Comparison of ENCODE assay signal across 9 mouse cellular contexts in genomic region chr19:10219108-10219507, GRCm38 (mm10). TPM values are rescaled to one million over a fixed set of nuclear protein-coding genes. Genes with fewer than 3 reads are reported as not detected.
DNase-seq lines count a peak whose midpoint lies in the region; ATAC-seq lines count a peak whose summit lies in the region.
"Had no signal": no experiment of that assay in that cellular context is flagged by ENCODE, and none has a peak within 500 bp of the region (broad histone marks: within the 10 kb centered on the region; RNA-seq: fewer than 3 reads in every experiment).

No protein-coding gene starts in this region.

- no peak overlapping the region for H3K9ac ChIP-seq in neural tube, embryonic 15.5 days (replicated peaks)
- H3K9ac ChIP-seq in intestine, embryonic 14.5 days (ENCODE audit: low read length), result no peak overlapping the region
- H3K9ac ChIP-seq: embryonic facial prominence, embryonic 12.5 days had no signal

- no peak overlapping the region for H3K27ac ChIP-seq in neural tube, embryonic 15.5 days (replicated peaks)
- no peak overlapping the region for H3K27ac ChIP-seq in intestine, embryonic 14.5 days (ENCODE audit: low read depth)
- H3K27ac ChIP-seq: embryonic facial prominence, embryonic 12.5 days had no signal

- DNase-seq in gastrocnemius, adult 18-20 months (ENCODE audit: low spot score), result peak; percentile 43
- DNase-seq in gastrocnemius, adult 8-10 months (ENCODE audit: low spot score in 2 of 2), result no peak
- DNase-seq in neural tube, embryonic 10.5 days (ENCODE audit: extremely low spot score, low spot score), result peak; percentile 47
- DNase-seq in ZHBTc4 (ENCODE audit: low read depth, low spot score), result peak; percentile 75
- peak; percentile 79 for DNase-seq in intestine, embryonic 14.5 days (ENCODE audit: low spot score)
- DNase-seq in urinary bladder, postnatal 4 days (ENCODE audit: low spot score in 2 of 2), result no peak

- no peaks in the 10 kb centered on the region for H3K4me1 ChIP-seq in neural tube, embryonic 15.5 days
- peaks cover 21% of the 10 kb centered on the region; the same call in 1 of the 2 replicates for H3K4me1 ChIP-seq in intestine, embryonic 14.5 days (replicated peaks; ENCODE audit: control insufficient read depth, insufficient read depth, low read length)
- H3K4me1 ChIP-seq: embryonic facial prominence, embryonic 12.5 days had no signal

- no peak overlapping the region for H3K4me3 ChIP-seq in neural tube, embryonic 15.5 days (replicated peaks)
- no peak overlapping the region for H3K4me3 ChIP-seq in intestine, embryonic 14.5 days (ENCODE audit: low read depth, low read length)
- H3K4me3 ChIP-seq: embryonic facial prominence, embryonic 12.5 days had no signal

- H3K9me3 ChIP-seq in neural tube, embryonic 15.5 days (replicated peaks), result no peaks in the 10 kb centered on the region
- no peaks in the 10 kb centered on the region for H3K9me3 ChIP-seq in intestine, embryonic 14.5 days (ENCODE audit: control insufficient read depth, low read length)
- H3K9me3 ChIP-seq: embryonic facial prominence, embryonic 12.5 days had no signal

- H3K4me2 ChIP-seq in neural tube, embryonic 15.5 days, result no peak overlapping the region
- no peak overlapping the region for H3K4me2 ChIP-seq in intestine, embryonic 14.5 days (ENCODE audit: low read length)
- H3K4me2 ChIP-seq: embryonic facial prominence, embryonic 12.5 days had no signal

- ATAC-seq in neural tube, embryonic 15.5 days (ENCODE audit: low FRiP score), result no peak
- ATAC-seq in intestine, embryonic 14.5 days (replicated peaks; ENCODE audit: low FRiP score, low TSS enrichment, low read depth), result peak; percentile 4; the same call in 1 of the 2 replicates
- ATAC-seq in megakaryocyte-erythroid progenitor cell, adult 5-6 weeks (replicated peaks; ENCODE audit: low FRiP score, low TSS enrichment, poor library complexity, severe bottlenecking), result 0 out of 2 replicates have a peak, but pooled peaks have one; percentile 29

- H3K27me3 ChIP-seq in neural tube, embryonic 15.5 days (replicated peaks), result no peaks in the 10 kb centered on the region
- no peaks in the 10 kb centered on the region for H3K27me3 ChIP-seq in intestine, embryonic 14.5 days (replicated peaks; ENCODE audit: control insufficient read depth, insufficient read depth, low read length)
- H3K27me3 ChIP-seq: embryonic facial prominence, embryonic 12.5 days had no signal

- WGBS in neural tube, embryonic 15.5 days, result 41% methylated on average over 3 of the region's 3 CpGs
- WGBS in intestine, embryonic 14.5 days, result 29% methylated on average over 3 of the region's 3 CpGs

- H3K36me3 ChIP-seq in neural tube, embryonic 15.5 days, result no peaks in the 10 kb centered on the region
- peaks cover 23% of the 10 kb centered on the region for H3K36me3 ChIP-seq in intestine, embryonic 14.5 days (ENCODE audit: control insufficient read depth, insufficient read depth, low read length)
- H3K36me3 ChIP-seq: embryonic facial prominence, embryonic 12.5 days had no signal

RNA-seq across cellular contexts. Expression of gene Fen1, which starts 15.1 kb away (rescaled TPM):
- 1 to 10 TPM; 3.6 to 4.3 TPM for total RNA-seq in gastrocnemius, adult 18-20 months (2021)
- total RNA-seq in gastrocnemius, adult 8-10 months (2022), result 1 to 10 TPM; 4.2 to 5.4 (median 4.7) TPM
- polyA plus RNA-seq in neural tube, embryonic 15.5 days (2015; fragmentation: Nextera tagmentation; extraction: Ambion mirVana), result 22.8 and 42.1 TPM in 2 replicates
- polyA plus RNA-seq in intestine, embryonic 14.5 days (2014; fragmentation: Nextera tagmentation; extraction: Ambion mirVana), result 93.8 and 95.6 TPM in 2 replicates
- total RNA-seq in megakaryocyte-erythroid progenitor cell, adult 5-6 weeks (2014; fragmentation: Nextera tagmentation), result 112 and 116 TPM in 2 replicates
- 136 and 160 TPM in 2 replicates for total RNA-seq in megakaryocyte-erythroid progenitor cell, adult 5-6 weeks (2017)

RNA-seq across cellular contexts. Expression of gene Tmem258, which starts 15.3 kb away (rescaled TPM):
- 10 to 100 TPM; 83.7 to 89.8 TPM for total RNA-seq in gastrocnemius, adult 18-20 months (2021)
- total RNA-seq in gastrocnemius, adult 8-10 months (2022), result 10 to 100 TPM; 74.3 to 86.5 (median 83.2) TPM
- polyA plus RNA-seq in neural tube, embryonic 15.5 days (2015; fragmentation: Nextera tagmentation; extraction: Ambion mirVana), result 353 and 355 TPM in 2 replicates
- 462 and 499 TPM in 2 replicates for polyA plus RNA-seq in intestine, embryonic 14.5 days (2014; fragmentation: Nextera tagmentation; extraction: Ambion mirVana)
- 222 and 247 TPM in 2 replicates for total RNA-seq in megakaryocyte-erythroid progenitor cell, adult 5-6 weeks (2014; fragmentation: Nextera tagmentation)
- 196 and 256 TPM in 2 replicates for total RNA-seq in megakaryocyte-erythroid progenitor cell, adult 5-6 weeks (2017)

RNA-seq across cellular contexts. Expression of gene Myrf, which starts 21.4 kb away (rescaled TPM):
- not detected for total RNA-seq in gastrocnemius, adult 18-20 months (2021)
- not detected for total RNA-seq in gastrocnemius, adult 8-10 months (2022)
- 0.79 and 1.7 TPM in 2 replicates for polyA plus RNA-seq in neural tube, embryonic 15.5 days (2015; fragmentation: Nextera tagmentation; extraction: Ambion mirVana)
- polyA plus RNA-seq in intestine, embryonic 14.5 days (2014; fragmentation: Nextera tagmentation; extraction: Ambion mirVana), result 26.0 and 26.3 TPM in 2 replicates
- total RNA-seq in megakaryocyte-erythroid progenitor cell, adult 5-6 weeks (2014; fragmentation: Nextera tagmentation), result not detected in 2 replicates
- total RNA-seq in megakaryocyte-erythroid progenitor cell, adult 5-6 weeks (2017), result not detected in 2 replicates

RNA-seq across cellular contexts. Expression of gene Fads1, which starts 36.4 kb away (rescaled TPM):
- total RNA-seq in gastrocnemius, adult 18-20 months (2021), result 1 to 10 TPM; 4.1 to 6.2 TPM
- total RNA-seq in gastrocnemius, adult 8-10 months (2022), result 1 to 10 TPM; 2.5 to 6.0 (median 4.2) TPM
- 146 and 157 TPM in 2 replicates for polyA plus RNA-seq in neural tube, embryonic 15.5 days (2015; fragmentation: Nextera tagmentation; extraction: Ambion mirVana)
- polyA plus RNA-seq in intestine, embryonic 14.5 days (2014; fragmentation: Nextera tagmentation; extraction: Ambion mirVana), result 134 and 142 TPM in 2 replicates
- 50.6 and 51.2 TPM in 2 replicates for total RNA-seq in megakaryocyte-erythroid progenitor cell, adult 5-6 weeks (2014; fragmentation: Nextera tagmentation)
- total RNA-seq in megakaryocyte-erythroid progenitor cell, adult 5-6 weeks (2017), result 23.2 and 26.6 TPM in 2 replicates

Comparison
In these comparisons a context has a peak if more than half of its experiments do, and no peak if none do; other contexts are left out.
1. DNase-seq: peak in gastrocnemius, adult 18-20 months (single experiment), neural tube, embryonic 10.5 days (single experiment), ZHBTc4 (single experiment) and intestine, embryonic 14.5 days (single experiment); none in gastrocnemius, adult 8-10 months (0 of 2) and urinary bladder, postnatal 4 days (0 of 2).
2. RNA of gene Fen1, which starts 15.1 kb away (total RNA-seq): 112 to 160 TPM in megakaryocyte-erythroid progenitor cell, adult 5-6 weeks; 4.2 to 5.4 TPM in gastrocnemius, adult 8-10 months and 3.6 to 4.3 TPM in gastrocnemius, adult 18-20 months; every median in the first group is over 10 times any median in the second.